Mouse (Mus musculus): Measurements from ENCODE around the gene Ccr6. TPM values are rescaled to one million over a fixed set of nuclear protein-coding genes. Genes with fewer than 3 reads are reported as not detected.

Gene Ccr6
- polyA plus RNA-seq, 1 experiment: not detected

Other genes with a start within 250 kb of the Ccr6 start
- 0.24 and 0.90 TPM in 2 replicates for gene Gm49673, start 88.3 kb upstream of the Ccr6 start, polyA plus RNA-seq (2012; rRNA removed)
- 14.4 and 16.0 TPM in 2 replicates for gene Rnaset2a, start 87.9 kb upstream of the Ccr6 start, polyA plus RNA-seq (2012; rRNA removed)
- gene Fgfr1op, start 70.5 kb upstream of the Ccr6 start, polyA plus RNA-seq (2012; rRNA removed): 14.1 and 14.6 TPM in 2 replicates
- 141 and 162 TPM in 2 replicates for gene Mpc1, start 46.9 kb downstream of the Ccr6 start, polyA plus RNA-seq (2012; rRNA removed)
- 156 and 229 TPM in 2 replicates for gene Sft2d1, start 75.1 kb downstream of the Ccr6 start, polyA plus RNA-seq (2012; rRNA removed)
- gene Prr18, start 101.4 kb downstream of the Ccr6 start, polyA plus RNA-seq (2012; rRNA removed): 21.3 and 29.3 TPM in 2 replicates
- 0.81 and 1.4 TPM in 2 replicates for gene T2, start 119.9 kb downstream of the Ccr6 start, polyA plus RNA-seq (2012; rRNA removed)
- 1.4 and 2.3 TPM in 2 replicates for gene T, start 198.4 kb downstream of the Ccr6 start, polyA plus RNA-seq (2012; rRNA removed)